Mouse (Mus musculus): ENCODE data around the gene Klf9.

DNA sequence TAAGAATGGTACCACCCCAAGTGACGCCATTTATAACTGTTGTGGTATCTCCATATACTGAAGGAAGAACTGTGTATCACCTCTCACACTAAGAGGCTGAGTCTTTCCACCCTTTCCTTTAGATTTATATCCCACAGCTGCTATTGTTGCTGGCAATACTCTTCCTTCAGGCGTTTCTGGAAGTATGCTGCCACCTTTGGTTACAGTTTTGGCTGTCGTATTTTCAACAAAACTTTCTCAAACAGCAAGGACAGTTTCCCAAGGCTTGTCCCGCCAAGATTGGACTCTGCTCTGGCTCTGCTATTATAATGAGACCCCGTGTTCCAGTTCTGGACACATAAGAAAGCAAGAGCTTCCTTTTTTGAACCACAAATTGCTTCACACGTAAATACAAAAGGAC, 70.3 kb downstream of the Klf9 start:
- no peak for TF ChIP-seq GATA1 (IDR thresholded peaks at IDR 0.05; ENCODE audit: low read length)
- TF ChIP-seq TAL1 (IDR thresholded peaks at IDR 0.05; ENCODE audit: low read length) = no peak
